In the genomic region with DNA sequence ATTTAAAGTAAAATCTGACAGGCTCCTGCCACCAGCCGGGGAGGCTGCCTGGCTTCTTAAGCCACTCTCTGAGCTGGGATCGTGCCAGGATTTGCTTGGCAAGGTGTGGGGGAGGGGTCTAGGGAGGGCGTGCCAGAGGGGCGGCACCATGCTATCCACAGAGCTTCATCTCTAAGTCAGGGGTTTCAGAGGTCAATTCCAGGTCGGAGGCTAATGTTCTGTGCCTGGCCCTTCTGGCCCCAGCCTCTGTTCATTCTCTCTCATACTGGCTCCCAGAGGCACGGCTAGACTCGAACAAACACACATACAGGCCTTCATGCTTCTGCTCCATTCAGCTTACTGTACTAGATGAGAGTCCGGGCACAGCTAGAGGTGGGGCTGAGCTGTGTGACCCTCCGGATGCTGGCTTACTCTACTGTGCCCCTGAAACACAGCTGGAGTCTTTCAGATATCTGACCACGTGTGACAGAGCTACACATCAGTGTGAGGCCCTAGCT, we compare ENCODE assay signal across 8 mouse cellular contexts. TPM values are rescaled to one million over a fixed set of nuclear protein-coding genes. Genes with fewer than 3 reads are reported as not detected.
DNase-seq lines count a peak whose midpoint lies in the region; ATAC-seq lines count a peak whose summit lies in the region.

No protein-coding gene starts in this region.

- H3K4me2 ChIP-seq in hindbrain, embryonic 12.5 days (replicated peaks) = peak overlapping the region; percentile 13; the same call in 1 of the 2 replicates
- peak overlapping the region; percentile 21; the same call in 1 of the 2 replicates for H3K4me2 ChIP-seq in midbrain, embryonic 12.5 days (replicated peaks)

- intact Hi-C loops in heart, postnatal 10 days (cut with DNase I) = no loop called here

- no peaks in the 10 kb centered on the region for H3K27me3 ChIP-seq in hindbrain, embryonic 12.5 days
- peaks cover 19% of the 10 kb centered on the region for H3K27me3 ChIP-seq in midbrain, embryonic 12.5 days

- WGBS in hindbrain, embryonic 12.5 days = 17% methylated on average over 10 of the region's 10 CpGs
- WGBS in midbrain, embryonic 12.5 days = 14% methylated on average over 10 of the region's 10 CpGs

- no peaks in the 10 kb centered on the region for H3K36me3 ChIP-seq in hindbrain, embryonic 12.5 days
- no peaks in the 10 kb centered on the region for H3K36me3 ChIP-seq in midbrain, embryonic 12.5 days

- ATAC-seq in hindbrain, embryonic 12.5 days (ENCODE audit: low FRiP score) = peak; percentile 68
- peak; percentile 85 for ATAC-seq in midbrain, embryonic 12.5 days (ENCODE audit: low FRiP score, low read depth)

- no peak overlapping the region for H3K9ac ChIP-seq in hindbrain, embryonic 12.5 days
- H3K9ac ChIP-seq in midbrain, embryonic 12.5 days (replicated peaks) = no peak overlapping the region

- H3K9me3 ChIP-seq in hindbrain, embryonic 12.5 days (replicated peaks) = no peaks in the 10 kb centered on the region
- no peaks in the 10 kb centered on the region for H3K9me3 ChIP-seq in midbrain, embryonic 12.5 days

- peak overlapping the region; percentile 12; the same call in 1 of the 2 replicates for H3K27ac ChIP-seq in hindbrain, embryonic 12.5 days
- peak overlapping the region; percentile 73 for H3K27ac ChIP-seq in midbrain, embryonic 12.5 days (replicated peaks)

- peak; percentile 74 for DNase-seq in heart, adult 11 months
- DNase-seq in heart, postnatal 10 days = no peak
- DNase-seq in ZHBTc4 (ENCODE audit: low read depth, low spot score) = peak; percentile 78
- no peak for DNase-seq in adrenal gland, adult (ENCODE audit: inconsistent age in 2 of 2, low spot score in 1 of 2)
- no peak for DNase-seq in left cerebral cortex, adult 9 months (ENCODE audit: low spot score in 2 of 2)
- no peak for DNase-seq in gastrocnemius, adult 8-10 months (ENCODE audit: low spot score in 2 of 2)

- peaks cover 31% of the 10 kb centered on the region for H3K4me1 ChIP-seq in hindbrain, embryonic 12.5 days
- peaks cover 32% of the 10 kb centered on the region for H3K4me1 ChIP-seq in midbrain, embryonic 12.5 days

- no peak overlapping the region for H3K4me3 ChIP-seq in hindbrain, embryonic 12.5 days
- H3K4me3 ChIP-seq in midbrain, embryonic 12.5 days = no peak overlapping the region

RNA-seq across cellular contexts. Expression of a gene that starts 44.9 kb away (rescaled TPM):
- under 1 TPM; 0.35 to 0.48 TPM for total RNA-seq in heart, postnatal 10 days (2021)
- polyA plus RNA-seq in hindbrain, embryonic 12.5 days (2016; fragmentation: Nextera tagmentation; extraction: Ambion mirVana) = 2.1 and 2.2 TPM in 2 replicates
- 2.4 and 5.5 TPM in 2 replicates for polyA plus RNA-seq in midbrain, embryonic 12.5 days (2016; fragmentation: Nextera tagmentation; extraction: Ambion mirVana)
- under 1 TPM in 3 of 4 experiments, not detected in 1; 0.40 to 0.77 (median 0.58) TPM for total RNA-seq in gastrocnemius, adult 8-10 months (2022)

Comparison
In these comparisons a context has a peak if more than half of its experiments do, and no peak if none do; other contexts are left out.
1. DNase-seq: peak in heart, adult 11 months (single experiment) and ZHBTc4 (single experiment); none in heart, postnatal 10 days (0 of 2), adrenal gland, adult (0 of 2), left cerebral cortex, adult 9 months (0 of 2) and gastrocnemius, adult 8-10 months (0 of 2).